Mouse (Mus musculus): ENCODE data around the gene Plekha6. TPM values are rescaled to one million over a fixed set of nuclear protein-coding genes. Genes with fewer than 3 reads are reported as not detected.

Plekha6 gene
- polyA plus RNA-seq, 1 experiment from 2014 or later: 1.6 TPM

- H3K9me3 ChIP-seq: no peaks in the 10 kb centered on the region
- H3K27ac ChIP-seq: no peak overlapping the region
- peaks cover 13% of the 10 kb centered on the region; the same call in 1 of the 2 replicates for H3K27me3 ChIP-seq
- H3K9ac ChIP-seq (replicated peaks): no peak overlapping the region
- 81% methylated on average over 11 of the region's 11 CpGs for WGBS
- H3K4me1 ChIP-seq (replicated peaks): no peaks in the 10 kb centered on the region
- no peak for ATAC-seq (ENCODE audit: insufficient number of reproducible peaks, insufficient read depth, low FRiP score, low TSS enrichment, low read depth)
- H3K4me3 ChIP-seq (replicated peaks): no peak overlapping the region
- no peak overlapping the region for H3K4me2 ChIP-seq
- no peaks in the 10 kb centered on the region for H3K36me3 ChIP-seq
These were observed 183.9 kb downstream of the Plekha6 start for GRCm38 (mm10) chr1:133347693-133348520.

- Histone ChIP-seq H3K36me3 (no peaks in the 10 kb centered on the region), H3K4me3 (replicated peaks) (no peak within 1 kb of the TSS), H3K27me3 (peaks cover 18% of the 10 kb centered on the region; the same call in 1 of the 2 replicates), H3K9ac (replicated peaks) (no peak within 1 kb of the TSS), H3K27ac (no peak within 1 kb of the TSS), H3K9me3 (no peaks in the 10 kb centered on the region), H3K4me2 (no peak within 1 kb of the TSS), H3K4me1 (replicated peaks) (no peaks in the 10 kb centered on the region)
- WGBS: 92% methylated on average over 1 of the region's 1 CpGs
- ATAC-seq (ENCODE audit: insufficient number of reproducible peaks, insufficient read depth, low FRiP score, low TSS enrichment, low read depth): no peak
These were observed 186.2 kb downstream of the Plekha6 start, which contains the start of gene Ren1 for GRCm38 (mm10) chr1:133350210-133350609. Gene Ren1, plus strand, starts transcription at chr1:133350510.

- Histone ChIP-seq H3K4me1 (replicated peaks) (peaks cover 12% of the 10 kb centered on the region), H3K27ac (no peak overlapping the region), H3K36me3 (no peaks in the 10 kb centered on the region), H3K9ac (replicated peaks) (no peak overlapping the region), H3K4me2 (no peak overlapping the region), H3K27me3 (peaks cover 22% of the 10 kb centered on the region; the same call in 1 of the 2 replicates), H3K4me3 (replicated peaks) (no peak overlapping the region), H3K9me3 (no peaks in the 10 kb centered on the region)
- ATAC-seq (ENCODE audit: insufficient number of reproducible peaks, insufficient read depth, low FRiP score, low TSS enrichment, low read depth): no peak
- WGBS: 34% methylated on average over 9 of the region's 9 CpGs
These were observed 187.8 kb downstream of the Plekha6 start for GRCm38 (mm10) chr1:133351762-133352161.

Other genes starting within 250 kb of the Plekha6 start
- 45.9 and 46.7 TPM in 2 replicates for gene Mdm4, start 133.6 kb upstream of the Plekha6 start, polyA plus RNA-seq (2016; fragmentation: Nextera tagmentation; extraction: Ambion mirVana)
- gene Pik3c2b, start 118.5 kb upstream of the Plekha6 start, polyA plus RNA-seq (2016; fragmentation: Nextera tagmentation; extraction: Ambion mirVana): 6.6 and 7.6 TPM in 2 replicates
- 41.9 and 46.9 TPM in 2 replicates for gene Ppp1r15b, start 33.1 kb upstream of the Plekha6 start, polyA plus RNA-seq (2016; fragmentation: Nextera tagmentation; extraction: Ambion mirVana)
- gene Golt1a, start 145.6 kb downstream of the Plekha6 start, polyA plus RNA-seq (2016; fragmentation: Nextera tagmentation; extraction: Ambion mirVana): not detected in 2 replicates
- not detected in 2 replicates for gene Kiss1, start 157.7 kb downstream of the Plekha6 start, polyA plus RNA-seq (2016; fragmentation: Nextera tagmentation; extraction: Ambion mirVana)
- not detected in 2 replicates for gene Ren1, start 186.3 kb downstream of the Plekha6 start, polyA plus RNA-seq (2016; fragmentation: Nextera tagmentation; extraction: Ambion mirVana)
- 1.3 and 1.7 TPM in 2 replicates for gene Etnk2, start 199.4 kb downstream of the Plekha6 start, polyA plus RNA-seq (2016; fragmentation: Nextera tagmentation; extraction: Ambion mirVana)

All from limb, embryonic 12.5 days (tissue).